Mouse (Mus musculus) cerebellum, adult 2 months (tissue): ENCODE results near the gene Ank2.

Source experiments
- CTCF ChIP-seq: fragments of 200-500 bp; IDR thresholded peaks from 2 replicates; pipeline ENCODE4 v1.5.1; 2011; ENCODE audit warnings: low read depth, mild to moderate bottlenecking, control low read depth, low read length, moderate library complexity, borderline replicate concordance; ENCODE audit not compliant: insufficient read depth
- POLR2A ChIP-seq: fragments of 200-500 bp; IDR thresholded peaks from 2 replicates; pipeline ENCODE4 v1.6.1; 2011; ENCODE audit warnings: low read length, control low read depth, borderline replicate concordance; ENCODE audit not compliant: insufficient read depth

- TF ChIP-seq CTCF (no peak), POLR2A (no peak)
Measured at GRCm38 (mm10) chr3:127258466-127259075, 240.6 kb downstream of the Ank2 start.
